Mouse (Mus musculus) G1E (cell line): ENCODE measurements around the gene Ifngr2. TPM values are rescaled to one million over a fixed set of nuclear protein-coding genes. Genes with fewer than 3 reads are reported as not detected.

Source experiments
- ATAC-seq: 2 replicates; pipeline ENCODE4 v1.8.0; 2016; ENCODE audit warnings: mild to moderate bottlenecking; ENCODE audit not compliant: insufficient number of reproducible peaks, poor library complexity, low FRiP score, severe bottlenecking; ENCODE audit errors: extremely low read depth
- DNase-seq: peaks from one replicate; pipeline ENCODE4 v3.0.0; 2012; ENCODE audit warnings: low spot score
- H3K27me3 ChIP-seq: 2 replicates; pipeline ENCODE4 v1.6.1; 2012; ENCODE audit warnings: mild to moderate bottlenecking, low read length, inconsistent platforms; ENCODE audit not compliant: insufficient read depth
- H3K36me3 ChIP-seq: replicated peaks from 2 replicates; pipeline ENCODE3; 2012; ENCODE audit warnings: mild to moderate bottlenecking, inconsistent platforms
- H3K4me1 ChIP-seq: 2 replicates; pipeline ENCODE4 v1.6.1; 2012; ENCODE audit warnings: low read depth, low read length, inconsistent platforms, mixed read lengths; ENCODE audit not compliant: insufficient read depth
- H3K4me3 ChIP-seq: 2 replicates; pipeline ENCODE4 v1.5.1; 2012; ENCODE audit warnings: low read depth, mild to moderate bottlenecking, inconsistent platforms, low read length, moderate library complexity, mixed read lengths
- H3K9me3 ChIP-seq: replicated peaks from 2 replicates; pipeline ENCODE4 v1.6.1; 2012; ENCODE audit warnings: inconsistent platforms
- CTCF ChIP-seq: IDR thresholded peaks from 2 replicates; pipeline ENCODE4 v1.5.1; 2012; ENCODE audit warnings: low read depth, low read length, inconsistent platforms, mixed read lengths
- GATA1 ChIP-seq: IDR thresholded peaks from 2 replicates; pipeline ENCODE4 v1.6.1; 2012; ENCODE audit warnings: borderline replicate concordance, low read length, inconsistent platforms, mixed read lengths
- GATA2 ChIP-seq: IDR thresholded peaks from 2 replicates; pipeline ENCODE4 v1.6.1; 2012; ENCODE audit warnings: low read depth, low read length, inconsistent platforms, borderline replicate concordance
- POLR2AphosphoS5 ChIP-seq: IDR thresholded peaks from 2 replicates; pipeline ENCODE4 v1.6.1; 2012; ENCODE audit warnings: low read depth, low read length, inconsistent platforms; ENCODE audit not compliant: insufficient replicate concordance
- TAL1 ChIP-seq: conservative IDR thresholded peaks from 2 replicates; pipeline ENCODE4 v1.6.1; 2012; ENCODE audit warnings: low read depth, low read length, inconsistent platforms, mixed read lengths
- polyA plus RNA-seq: library from polyadenylated mRNA; stranded (reverse); fragments of >175 nt; gene quantifications from 2 replicates; pipeline ENCODE4 v1.2.3, GENCODE M21; 2012
- total RNA-seq, 2 experiments: library from RNA; stranded (forward) in 1 of 2; stranded (reverse) in 1 of 2; fragments of 200-1000 nt in 1 of 2; fragments of >200 nt in 1 of 2; fragmentation: Nextera tagmentation in 1 of 2; gene quantifications; 2 replicates each; pipeline ENCODE4 v1.2.3; 2014 to 2017

Ifngr2 gene
- total and polyA plus RNA-seq, 3 experiments = 20.0 to 38.9 (median 20.8) TPM

DNA sequence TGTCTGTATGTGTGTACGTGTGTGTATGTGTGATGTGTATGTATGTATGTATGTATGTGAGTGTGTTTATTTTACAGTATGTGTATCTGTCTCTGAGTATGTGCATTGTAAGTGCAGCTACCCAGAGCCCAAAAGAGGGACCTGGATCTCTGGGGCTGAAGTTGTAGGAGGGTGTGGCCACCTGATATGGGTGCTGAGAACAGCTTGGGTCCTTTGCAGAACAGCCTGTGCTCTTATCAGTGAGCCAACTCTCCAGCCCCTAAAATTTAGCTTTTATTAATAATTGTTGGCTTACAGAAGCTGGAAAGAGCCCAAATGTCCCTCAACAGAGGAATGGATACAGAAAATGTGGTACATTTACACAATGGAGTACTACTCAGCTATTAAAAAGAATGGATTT, 3.3 kb upstream of the Ifngr2 start:
- DNase-seq (no peak), ATAC-seq (no peak)
- Histone ChIP-seq H3K4me3 (no peak overlapping the region), H3K36me3 (no peaks in the 10 kb centered on the region), H3K9me3 (no peaks in the 10 kb centered on the region), H3K27me3 (no peaks in the 10 kb centered on the region), H3K4me1 (peaks cover 66% of the 10 kb centered on the region)
- TF ChIP-seq TAL1 = no peak
- TF ChIP-seq POLR2AphosphoS5 = no peak

DNA sequence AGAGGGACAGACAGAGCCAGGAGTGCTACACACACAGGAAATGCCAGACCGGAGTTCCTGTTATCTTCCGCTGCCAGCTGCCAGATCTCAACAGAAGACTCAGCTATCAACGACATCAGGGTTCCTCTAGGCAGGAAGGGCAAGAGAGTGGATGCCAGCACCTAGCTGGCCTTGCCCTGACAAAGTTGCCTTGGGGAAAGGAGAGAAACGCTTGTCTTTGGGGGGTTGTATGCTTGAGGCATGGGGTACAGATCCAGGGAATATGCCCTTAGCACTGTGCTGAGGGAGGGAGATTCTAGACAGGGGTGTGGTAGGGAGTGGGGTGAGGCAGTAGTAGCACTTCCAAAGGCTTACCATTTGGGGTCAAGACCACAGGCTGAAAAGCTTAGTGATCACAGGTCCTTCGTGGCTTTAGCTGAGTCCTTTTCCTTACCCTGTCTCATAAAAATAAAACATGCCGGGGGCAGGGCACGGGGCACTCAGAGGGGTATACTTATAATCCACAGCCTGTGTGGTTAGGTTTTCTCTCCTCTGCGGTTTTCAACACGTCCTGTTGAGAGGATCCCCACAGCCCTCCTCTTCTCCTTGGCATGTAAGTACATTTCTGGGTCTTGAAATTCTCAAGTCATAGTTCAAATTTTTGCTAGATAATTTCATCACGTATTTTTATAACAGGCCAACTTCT, 1.1 kb upstream of the Ifngr2 start:
- no peaks in the 10 kb centered on the region for H3K27me3 ChIP-seq
- peak; percentile 63; the same call in 1 of the 2 replicates for TF ChIP-seq GATA2
- TF ChIP-seq CTCF = no peak
- peak; percentile 97 for TF ChIP-seq TAL1
- no peak for TF ChIP-seq POLR2AphosphoS5
- TF ChIP-seq GATA1 = no peak
- DNase-seq = no peak
- H3K9me3 ChIP-seq = no peaks in the 10 kb centered on the region
- H3K4me3 ChIP-seq = peak overlapping the region; percentile 88
- peak; percentile 78 for ATAC-seq
- H3K4me1 ChIP-seq = peaks cover 69% of the 10 kb centered on the region
- H3K36me3 ChIP-seq = peaks cover 10% of the 10 kb centered on the region

DNA sequence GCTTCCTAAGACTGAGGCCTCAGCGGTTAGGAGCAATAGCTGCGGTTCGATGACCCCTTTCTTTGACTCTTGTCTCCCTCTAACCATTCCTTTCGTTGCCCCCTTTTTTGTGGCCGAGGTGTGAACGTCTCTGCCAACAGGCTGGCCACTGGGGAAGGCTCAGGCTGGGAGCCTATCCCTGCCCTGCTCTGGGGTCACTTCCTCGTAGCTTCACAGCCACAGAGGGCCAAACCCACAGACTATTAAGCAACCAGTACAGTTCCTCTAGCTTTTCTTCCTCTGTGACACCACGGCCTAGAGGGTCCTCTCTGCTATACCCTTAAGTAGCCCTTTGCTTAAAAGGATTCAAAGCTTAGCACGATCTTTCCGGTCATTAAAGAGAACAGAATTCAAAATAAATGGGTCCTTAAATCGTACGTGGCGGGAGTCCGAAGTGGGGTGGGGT, 459 bp upstream of the Ifngr2 start:
- H3K27me3 ChIP-seq = no peaks in the 10 kb centered on the region
- no peak for TF ChIP-seq TAL1
- DNase-seq (no peak), ATAC-seq (peak; percentile 50)
- H3K9me3 ChIP-seq = no peaks in the 10 kb centered on the region
- peaks cover 17% of the 10 kb centered on the region for H3K36me3 ChIP-seq
- H3K4me1 ChIP-seq = peaks cover 69% of the 10 kb centered on the region
- peak overlapping the region; percentile 88 for H3K4me3 ChIP-seq

DNA sequence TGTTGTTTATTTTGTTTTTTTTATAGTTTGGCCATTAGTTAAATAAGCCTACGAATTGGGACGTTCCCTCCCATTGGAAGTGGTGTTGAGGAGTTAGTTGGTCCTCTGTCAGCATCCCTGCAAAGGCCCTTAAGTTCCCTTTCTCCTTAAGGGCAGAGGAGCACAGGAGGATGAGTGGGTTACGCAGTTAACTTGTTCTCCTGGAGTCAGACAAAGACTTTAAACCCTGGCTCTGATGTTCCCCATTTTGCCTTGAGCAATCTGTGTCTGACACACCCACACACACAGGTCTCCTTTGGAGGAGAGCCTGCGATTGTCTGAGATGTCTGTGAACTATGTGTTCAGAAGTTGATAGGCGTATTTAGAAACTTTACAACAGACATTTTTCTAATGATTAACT, 1.1 kb downstream of the Ifngr2 start:
- Histone ChIP-seq H3K4me1 (peaks cover 71% of the 10 kb centered on the region), H3K36me3 (peaks cover 32% of the 10 kb centered on the region), H3K4me3 (peak overlapping the region; percentile 88), H3K27me3 (no peaks in the 10 kb centered on the region), H3K9me3 (no peaks in the 10 kb centered on the region)
- no peak for TF ChIP-seq GATA1
- no peak for TF ChIP-seq POLR2AphosphoS5
- no peak for TF ChIP-seq TAL1
- TF ChIP-seq GATA2 = no peak
- no peak for TF ChIP-seq CTCF
- ATAC-seq (no peak), DNase-seq (no peak)

DNA sequence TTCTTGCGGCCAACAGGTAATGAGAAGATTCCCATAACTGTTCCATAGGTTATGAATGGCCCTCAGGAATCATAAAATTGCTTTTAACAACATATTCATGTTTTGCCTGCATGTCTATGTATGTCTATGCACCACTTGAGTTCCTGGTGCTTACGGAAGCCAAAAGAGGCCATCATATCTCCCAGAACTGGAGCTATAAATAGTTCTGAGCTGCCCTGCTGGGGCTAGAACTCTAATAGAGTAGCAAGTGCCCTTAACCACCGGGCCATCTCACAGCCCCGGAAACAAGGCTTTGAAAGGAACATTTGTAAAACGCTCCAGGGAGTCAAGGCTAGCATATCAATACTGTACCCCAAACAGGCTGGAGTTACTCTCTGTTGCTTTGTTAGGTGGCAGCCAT, 1.7 kb downstream of the Ifngr2 start:
- Histone ChIP-seq H3K4me1 (peaks cover 72% of the 10 kb centered on the region), H3K4me3 (peak overlapping the region; percentile 57; the same call in 1 of the 2 replicates), H3K27me3 (no peaks in the 10 kb centered on the region), H3K9me3 (no peaks in the 10 kb centered on the region), H3K36me3 (peaks cover 38% of the 10 kb centered on the region)
- no peak for ATAC-seq
- TF ChIP-seq CTCF (no peak), GATA2 (no peak), POLR2AphosphoS5 (no peak), GATA1 (no peak), TAL1 (no peak)
- no peak for DNase-seq

DNA sequence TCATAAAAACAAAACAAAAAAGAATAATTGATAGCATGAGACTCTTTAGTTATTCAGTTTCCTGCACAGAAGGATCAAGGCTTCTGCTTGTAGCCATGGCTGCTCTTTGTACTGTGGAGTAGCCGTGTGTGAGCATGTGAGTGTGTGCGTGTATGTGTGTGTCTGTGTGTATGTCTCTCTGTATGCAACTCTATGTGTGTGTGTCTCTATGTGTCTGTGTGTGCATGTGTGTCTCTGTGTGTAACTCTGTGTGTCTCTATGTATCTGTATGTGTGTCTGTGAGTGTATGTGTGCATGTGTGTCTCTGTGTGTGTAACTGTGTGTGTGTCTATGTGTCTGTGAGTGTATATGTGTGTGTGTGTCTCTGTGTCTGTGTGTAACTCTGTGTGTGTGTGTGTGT, 2.1 kb downstream of the Ifngr2 start:
- peaks cover 74% of the 10 kb centered on the region for H3K4me1 ChIP-seq
- TF ChIP-seq POLR2AphosphoS5 (no peak), TAL1 (no peak), GATA2 (no peak), CTCF (no peak), GATA1 (no peak)
- H3K9me3 ChIP-seq = no peaks in the 10 kb centered on the region
- no peaks in the 10 kb centered on the region for H3K27me3 ChIP-seq
- H3K4me3 ChIP-seq = peak overlapping the region; percentile 57
- ATAC-seq (no peak), DNase-seq (no peak)
- H3K36me3 ChIP-seq = peaks cover 42% of the 10 kb centered on the region

DNA sequence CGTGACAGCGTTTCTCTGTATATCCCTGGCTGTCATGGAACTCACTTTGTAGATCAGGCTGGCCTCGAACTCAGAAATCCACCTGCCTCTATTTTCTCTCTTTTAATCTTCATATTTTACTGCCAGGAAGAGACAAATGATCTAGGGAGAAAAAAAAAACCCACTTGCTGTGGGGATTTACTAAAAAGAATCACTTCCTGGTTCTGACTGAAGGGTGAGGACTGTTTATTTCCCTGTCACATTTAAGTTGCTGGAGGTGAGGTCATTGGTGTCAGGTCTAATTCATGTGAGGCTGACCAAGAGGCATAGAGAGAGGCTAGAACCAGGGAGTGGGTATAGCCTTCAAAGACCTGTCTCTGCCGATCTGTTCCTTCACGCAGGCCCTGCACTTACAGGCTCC, 2.7 kb downstream of the Ifngr2 start:
- ATAC-seq = no peak
- no peaks in the 10 kb centered on the region for H3K27me3 ChIP-seq
- peaks cover 78% of the 10 kb centered on the region for H3K4me1 ChIP-seq
- TF ChIP-seq POLR2AphosphoS5 (no peak), CTCF (no peak), GATA2 (no peak), TAL1 (no peak), GATA1 (no peak)
- H3K4me3 ChIP-seq = peak overlapping the region; percentile 17; the same call in 1 of the 2 replicates
- H3K36me3 ChIP-seq = peaks cover 48% of the 10 kb centered on the region
- no peaks in the 10 kb centered on the region for H3K9me3 ChIP-seq
- DNase-seq = no peak
